Mouse (Mus musculus) limb, embryonic 10.5 days (tissue): Measurements from ENCODE around the gene Irak2. TPM values are rescaled to one million over a fixed set of nuclear protein-coding genes. Genes with fewer than 3 reads are reported as not detected.
A peak's percentile ranks its signal among the peaks of the same experiment; 100 is the strongest.

Experiments used
- DNase-seq: peaks from one replicate; pipeline ENCODE4 v3.0.0-alpha.2; 2017; ENCODE audit warnings: low spot score
- H3K27ac ChIP-seq: fragments of 300-500 bp; sonication (generic); 2 replicates; pipeline ENCODE4 v1.5.1; 2016; ENCODE audit warnings: mild to moderate bottlenecking
- H3K27me3 ChIP-seq: fragments of 300-500 bp; sonication (generic); 2 replicates; pipeline ENCODE4 v1.6.1; 2016; ENCODE audit warnings: low read depth, mild to moderate bottlenecking; ENCODE audit not compliant: poor library complexity, severe bottlenecking
- H3K36me3 ChIP-seq: fragments of 300-500 bp; sonication (generic); 2 replicates; pipeline ENCODE4 v1.6.1; 2016; ENCODE audit warnings: mild to moderate bottlenecking, moderate library complexity
- H3K4me1 ChIP-seq: fragments of 300-500 bp; sonication (generic); 2 replicates; pipeline ENCODE4 v1.6.1; 2016
- H3K4me3 ChIP-seq: fragments of 300-500 bp; sonication (generic); 2 replicates; pipeline ENCODE4 v1.5.1; 2016; ENCODE audit warnings: mild to moderate bottlenecking, moderate library complexity
- H3K9me3 ChIP-seq: fragments of 300-500 bp; sonication (generic); replicated peaks from 2 replicates; pipeline ENCODE4 v1.6.1; 2016; ENCODE audit warnings: mild to moderate bottlenecking
- WGBS: fragments of 180-500 bp; shearing (Covaris S2); methylation state at CpG from one replicate; pipeline ENCODE4 v1.1.7; 2016; 5-methylcytosine and 5-hydroxymethylcytosine counted together
- polyA plus RNA-seq: library from polyadenylated mRNA; unstranded; fragments of >200 nt; fragmentation: Nextera tagmentation; extraction: Ambion mirVana; gene quantifications from 2 replicates; pipeline ENCODE4 v1.2.1, GENCODE M21; 2016

Gene Irak2
- polyA plus RNA-seq, 1 experiment from 2014 or later = 4.5 TPM

GRCm38 (mm10) chr6:113614152-113614551, 24.1 kb upstream of the Irak2 start:
- WGBS = 98% methylated on average over 7 of the region's 7 CpGs
- H3K4me1 ChIP-seq = no peaks in the 10 kb centered on the region
- H3K4me3 ChIP-seq = no peak overlapping the region
- no peak for DNase-seq
- H3K27ac ChIP-seq = no peak overlapping the region
- peaks cover 93% of the 10 kb centered on the region for H3K36me3 ChIP-seq
- H3K27me3 ChIP-seq = no peaks in the 10 kb centered on the region
- no peaks in the 10 kb centered on the region for H3K9me3 ChIP-seq

GRCm38 (mm10) chr6:113614997-113615396, 23.3 kb upstream of the Irak2 start:
- peaks cover 85% of the 10 kb centered on the region for H3K36me3 ChIP-seq
- H3K27ac ChIP-seq = no peak overlapping the region
- no peaks in the 10 kb centered on the region for H3K27me3 ChIP-seq
- no peaks in the 10 kb centered on the region for H3K9me3 ChIP-seq
- WGBS = 96% methylated on average over 8 of the region's 8 CpGs
- no peak overlapping the region for H3K4me3 ChIP-seq
- DNase-seq = no peak
- H3K4me1 ChIP-seq = no peaks in the 10 kb centered on the region

GRCm38 (mm10) chr6:113615489-113615888, 22.8 kb upstream of the Irak2 start:
- Histone ChIP-seq H3K4me3 (no peak overlapping the region), H3K27me3 (no peaks in the 10 kb centered on the region), H3K27ac (no peak overlapping the region), H3K36me3 (peaks cover 80% of the 10 kb centered on the region), H3K9me3 (no peaks in the 10 kb centered on the region), H3K4me1 (no peaks in the 10 kb centered on the region)
- 98% methylated on average over 4 of the region's 4 CpGs for WGBS
- no peak for DNase-seq

- peaks cover 26% of the 10 kb centered on the region for H3K36me3 ChIP-seq
- H3K9me3 ChIP-seq = no peaks in the 10 kb centered on the region
- DNase-seq = no peak
- peaks cover 23% of the 10 kb centered on the region for H3K4me1 ChIP-seq
- no peak overlapping the region for H3K27ac ChIP-seq
- H3K4me3 ChIP-seq = peak overlapping the region; percentile 82
- 70% methylated on average over 5 of the region's 5 CpGs for WGBS
- no peaks in the 10 kb centered on the region for H3K27me3 ChIP-seq
These were observed 14.9 kb upstream of the Irak2 start for GRCm38 (mm10) chr6:113623386-113623785.

- H3K27me3 ChIP-seq = no peaks in the 10 kb centered on the region
- DNase-seq = peak; percentile 92
- no peaks in the 10 kb centered on the region for H3K9me3 ChIP-seq
- peak within 1 kb of the TSS; percentile 96 for H3K27ac ChIP-seq
- peaks cover 23% of the 10 kb centered on the region for H3K4me1 ChIP-seq
- H3K36me3 ChIP-seq = peaks cover 31% of the 10 kb centered on the region
- peak within 1 kb of the TSS; percentile 82 for H3K4me3 ChIP-seq
- WGBS = under 1% methylated on average over 76 of the region's 76 CpGs
These were observed 14.1 kb upstream of the Irak2 start, which contains the start of gene Vhl for GRCm38 (mm10) chr6:113623941-113624751. Gene Vhl (plus strand): TSS chr6:113623959.

- Histone ChIP-seq H3K27me3 (no peaks in the 10 kb centered on the region), H3K36me3 (peaks cover 42% of the 10 kb centered on the region), H3K9me3 (no peaks in the 10 kb centered on the region), H3K4me1 (peaks cover 23% of the 10 kb centered on the region), H3K4me3 (peak overlapping the region; percentile 82), H3K27ac (peak overlapping the region; percentile 96)
- DNase-seq = no peak
- WGBS = 68% methylated on average over 5 of the region's 5 CpGs
These were observed 13.1 kb upstream of the Irak2 start for GRCm38 (mm10) chr6:113624989-113625770.

GRCm38 (mm10) chr6:113630322-113630721, 7.9 kb upstream of the Irak2 start:
- Histone ChIP-seq H3K4me1 (peaks cover 7% of the 10 kb centered on the region), H3K4me3 (no peak overlapping the region), H3K36me3 (peaks cover 81% of the 10 kb centered on the region), H3K27ac (no peak overlapping the region), H3K9me3 (no peaks in the 10 kb centered on the region), H3K27me3 (no peaks in the 10 kb centered on the region)
- 89% methylated on average over 5 of the region's 5 CpGs for WGBS
- DNase-seq = no peak

- 92% methylated on average over 4 of the region's 4 CpGs for WGBS
- H3K27me3 ChIP-seq = no peaks in the 10 kb centered on the region
- H3K9me3 ChIP-seq = no peaks in the 10 kb centered on the region
- H3K4me3 ChIP-seq = no peak overlapping the region
- peaks cover 62% of the 10 kb centered on the region for H3K36me3 ChIP-seq
- H3K27ac ChIP-seq = no peak overlapping the region
- H3K4me1 ChIP-seq = no peaks in the 10 kb centered on the region
- DNase-seq = no peak
These were observed 5.4 kb upstream of the Irak2 start for GRCm38 (mm10) chr6:113632863-113633262.

- H3K9me3 ChIP-seq = no peaks in the 10 kb centered on the region
- H3K4me1 ChIP-seq = peaks cover 7% of the 10 kb centered on the region; the same call in 1 of the 2 replicates
- H3K27ac ChIP-seq = no peak overlapping the region
- no peak overlapping the region for H3K4me3 ChIP-seq
- no peaks in the 10 kb centered on the region for H3K27me3 ChIP-seq
- DNase-seq = no peak
- H3K36me3 ChIP-seq = 0 out of 2 replicates have a peak, but pooled peaks cover under 1% of the 10 kb centered on the region
- 85% methylated on average over 4 of the region's 4 CpGs for WGBS
These were observed 934 bp downstream of the Irak2 start for GRCm38 (mm10) chr6:113639201-113639600.

- no peak overlapping the region for H3K27ac ChIP-seq
- DNase-seq = no peak
- H3K4me3 ChIP-seq = no peak overlapping the region
- H3K9me3 ChIP-seq = no peaks in the 10 kb centered on the region
- H3K4me1 ChIP-seq = peaks cover 7% of the 10 kb centered on the region; the same call in 1 of the 2 replicates
- no peaks in the 10 kb centered on the region for H3K36me3 ChIP-seq
- H3K27me3 ChIP-seq = no peaks in the 10 kb centered on the region
- WGBS = 86% methylated on average over 8 of the region's 8 CpGs
These were observed 4.3 kb downstream of the Irak2 start for GRCm38 (mm10) chr6:113642605-113643004.

- Histone ChIP-seq H3K4me3 (no peak overlapping the region), H3K27ac (no peak overlapping the region), H3K9me3 (no peaks in the 10 kb centered on the region), H3K27me3 (no peaks in the 10 kb centered on the region), H3K36me3 (no peaks in the 10 kb centered on the region), H3K4me1 (peaks cover 7% of the 10 kb centered on the region; the same call in 1 of the 2 replicates)
- no peak for DNase-seq
- 86% methylated on average over 4 of the region's 4 CpGs for WGBS
These were observed 4.8 kb downstream of the Irak2 start for GRCm38 (mm10) chr6:113643021-113643420.

- 85% methylated on average over 2 of the region's 2 CpGs for WGBS
- DNase-seq = no peak
- Histone ChIP-seq H3K27me3 (no peaks in the 10 kb centered on the region), H3K27ac (no peak overlapping the region), H3K36me3 (no peaks in the 10 kb centered on the region), H3K9me3 (no peaks in the 10 kb centered on the region), H3K4me1 (no peaks in the 10 kb centered on the region), H3K4me3 (no peak overlapping the region)
These were observed 5.7 kb downstream of the Irak2 start for GRCm38 (mm10) chr6:113643967-113644366.

- Histone ChIP-seq H3K27me3 (no peaks in the 10 kb centered on the region), H3K4me1 (no peaks in the 10 kb centered on the region), H3K36me3 (no peaks in the 10 kb centered on the region), H3K4me3 (no peak overlapping the region), H3K9me3 (no peaks in the 10 kb centered on the region), H3K27ac (no peak overlapping the region)
- DNase-seq = no peak
- 89% methylated on average over 8 of the region's 8 CpGs for WGBS
These were observed 6.5 kb downstream of the Irak2 start for GRCm38 (mm10) chr6:113644808-113645207.
